Mouse (Mus musculus) midbrain, embryonic 12.5 days (tissue): Measurements from ENCODE around the gene Gm9803. TPM values are rescaled to one million over a fixed set of nuclear protein-coding genes. Genes with fewer than 3 reads are reported as not detected.

Experiments used
- ATAC-seq: fragments of 200-750 bp; cut with Nextera tagmentation; 2 replicates; pipeline ENCODE4 v1.8.0; 2017; ENCODE audit warnings: low read depth, moderate TSS enrichment, moderate library complexity; ENCODE audit not compliant: low FRiP score
- H3K27ac ChIP-seq: fragments of 300-500 bp; sonication (generic); replicated peaks from 2 replicates; pipeline ENCODE4 v1.5.1; 2016; ENCODE audit warnings: mild to moderate bottlenecking
- H3K27me3 ChIP-seq: fragments of 300-500 bp; sonication (generic); 2 replicates; pipeline ENCODE4 v1.6.1; 2016; ENCODE audit warnings: mild to moderate bottlenecking
- H3K36me3 ChIP-seq: fragments of 300-500 bp; sonication (generic); 2 replicates; pipeline ENCODE4 v1.6.1; 2016
- H3K4me1 ChIP-seq: fragments of 300-500 bp; sonication (generic); 2 replicates; pipeline ENCODE4 v1.6.1; 2016
- H3K4me2 ChIP-seq: fragments of 300-500 bp; sonication (generic); replicated peaks from 2 replicates; pipeline ENCODE4 v1.6.1; 2016; ENCODE audit warnings: mild to moderate bottlenecking, moderate library complexity
- H3K4me3 ChIP-seq: fragments of 300-500 bp; sonication (generic); 2 replicates; pipeline ENCODE4 v1.5.1; 2016; ENCODE audit warnings: mild to moderate bottlenecking
- H3K9ac ChIP-seq: fragments of 300-500 bp; sonication (generic); replicated peaks from 2 replicates; pipeline ENCODE4 v1.6.1; 2016; ENCODE audit warnings: mild to moderate bottlenecking, moderate library complexity
- H3K9me3 ChIP-seq: fragments of 300-500 bp; sonication (generic); 2 replicates; pipeline ENCODE4 v1.6.1; 2016; ENCODE audit warnings: mild to moderate bottlenecking
- WGBS: fragments of 180-500 bp; shearing (Covaris S2); methylation state at CpG from one replicate; pipeline ENCODE4 v1.1.7; 2016; 5-methylcytosine and 5-hydroxymethylcytosine counted together
- polyA plus RNA-seq: library from polyadenylated mRNA; unstranded; fragments of >200 nt; fragmentation: Nextera tagmentation; extraction: Ambion mirVana; gene quantifications from 2 replicates; pipeline ENCODE4 v1.2.1, GENCODE M21; 2016

The Gm9803 gene
- polyA plus RNA-seq, 1 experiment from 2014 or later: 11.5 TPM

DNA sequence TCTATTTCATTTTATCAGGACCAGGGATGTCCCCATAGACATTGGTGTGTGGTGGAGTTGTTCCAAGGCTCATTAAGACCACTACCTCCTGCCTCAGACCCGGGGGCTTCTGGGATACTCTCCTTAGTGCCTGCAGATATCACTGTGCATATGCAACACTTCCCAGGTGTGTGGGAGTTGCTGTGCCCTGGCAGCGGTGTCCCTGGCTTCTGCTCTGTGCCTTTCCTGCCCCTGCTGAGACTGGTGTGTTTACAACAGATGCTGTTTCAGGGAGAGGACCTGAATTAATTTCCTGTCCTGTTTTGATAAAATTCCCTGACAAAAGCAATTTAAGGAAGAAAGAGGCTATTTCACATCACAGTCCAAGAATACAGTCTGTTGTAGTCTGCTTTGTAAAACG lies 27.0 kb downstream of the Gm9803 start:
- WGBS: 34% methylated on average over 3 of the region's 3 CpGs
- no peaks in the 10 kb centered on the region for H3K27me3 ChIP-seq
- H3K4me3 ChIP-seq: no peak overlapping the region
- H3K4me2 ChIP-seq: no peak overlapping the region
- 0 out of 2 replicates have a peak, but pooled peaks cover 6% of the 10 kb centered on the region for H3K4me1 ChIP-seq
- no peak overlapping the region for H3K9ac ChIP-seq
- H3K9me3 ChIP-seq: no peaks in the 10 kb centered on the region
- ATAC-seq: no peak
- no peak overlapping the region for H3K27ac ChIP-seq
- H3K36me3 ChIP-seq: no peaks in the 10 kb centered on the region

DNA sequence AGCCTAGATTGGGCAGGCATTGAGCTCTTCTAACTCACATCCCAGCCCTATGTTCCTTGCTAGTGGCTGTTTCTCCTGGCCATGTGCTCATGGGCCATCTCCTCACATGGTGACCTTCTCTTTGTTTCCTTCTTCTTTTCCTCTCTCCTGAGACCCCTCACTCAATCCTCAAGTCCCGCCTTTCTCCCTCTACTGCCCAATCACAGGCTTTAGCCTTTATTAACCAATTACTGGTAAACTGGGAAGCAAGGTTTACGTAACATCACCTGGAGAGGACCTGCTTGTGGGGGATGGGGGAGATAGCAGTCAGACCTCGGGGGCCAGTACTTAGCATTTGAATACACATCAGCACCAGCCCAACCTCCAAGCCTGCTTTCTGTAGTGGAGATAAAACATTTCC lies 27.5 kb downstream of the Gm9803 start:
- 32% methylated on average over 3 of the region's 3 CpGs for WGBS
- no peak overlapping the region for H3K4me3 ChIP-seq
- no peak overlapping the region for H3K9ac ChIP-seq
- no peak overlapping the region for H3K27ac ChIP-seq
- 0 out of 2 replicates have a peak, but pooled peaks cover 6% of the 10 kb centered on the region for H3K4me1 ChIP-seq
- no peaks in the 10 kb centered on the region for H3K9me3 ChIP-seq
- no peaks in the 10 kb centered on the region for H3K27me3 ChIP-seq
- no peak for ATAC-seq
- no peak overlapping the region for H3K4me2 ChIP-seq
- H3K36me3 ChIP-seq: no peaks in the 10 kb centered on the region

DNA sequence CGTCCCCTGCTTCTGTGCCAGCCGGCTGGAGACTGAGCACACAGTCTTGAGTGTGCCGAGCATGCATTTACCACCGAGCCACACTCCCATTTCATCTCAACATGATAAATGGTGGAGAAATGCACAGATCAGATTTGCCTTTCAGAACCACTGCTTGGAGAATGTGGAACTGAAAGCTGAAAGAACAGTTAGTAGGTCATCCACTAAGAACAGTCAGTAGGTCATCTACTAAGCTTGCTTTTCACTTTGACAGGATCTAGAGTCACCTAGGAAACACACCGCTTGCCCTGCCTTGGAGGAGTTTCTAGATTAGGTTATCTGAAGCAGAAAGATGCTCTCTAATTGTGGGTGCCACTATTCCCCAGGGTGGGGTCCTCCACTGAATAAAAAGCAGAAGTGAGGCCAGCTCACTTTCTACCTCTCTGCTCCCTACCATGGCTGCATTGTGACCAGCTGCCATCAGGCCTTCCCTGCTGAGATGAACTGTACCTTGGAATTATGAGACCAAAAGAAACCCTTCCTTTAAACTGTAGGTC lies 33.8 kb downstream of the Gm9803 start:
- ATAC-seq: no peak
- Histone ChIP-seq H3K27ac (no peak overlapping the region), H3K27me3 (no peaks in the 10 kb centered on the region), H3K9ac (no peak overlapping the region), H3K4me3 (no peak overlapping the region), H3K36me3 (no peaks in the 10 kb centered on the region), H3K9me3 (no peaks in the 10 kb centered on the region), H3K4me2 (no peak overlapping the region), H3K4me1 (no peaks in the 10 kb centered on the region)
- 90% methylated on average over 5 of the region's 5 CpGs for WGBS

DNA sequence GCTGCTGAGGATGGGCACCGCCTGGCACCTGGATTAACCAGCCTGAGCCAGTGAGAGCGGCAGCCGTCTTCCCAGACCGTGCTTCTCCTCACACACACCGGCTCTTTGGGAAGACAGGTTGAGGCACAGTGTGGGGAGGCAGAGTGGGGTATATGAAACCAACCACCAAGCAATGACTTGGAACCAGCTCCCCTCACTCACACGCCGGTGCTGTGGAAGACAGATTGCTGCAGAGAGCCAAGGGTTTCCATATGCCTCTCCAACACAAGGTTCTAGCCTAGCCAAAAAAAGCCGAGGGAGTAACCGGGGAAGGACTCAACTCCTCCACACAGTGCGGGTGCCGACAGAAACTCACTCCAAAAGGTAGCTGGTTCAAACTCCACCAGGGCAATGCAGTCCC lies 35.4 kb downstream of the Gm9803 start:
- Histone ChIP-seq H3K27ac (no peak overlapping the region), H3K4me3 (no peak overlapping the region), H3K36me3 (no peaks in the 10 kb centered on the region), H3K4me1 (no peaks in the 10 kb centered on the region), H3K9ac (no peak overlapping the region), H3K9me3 (no peaks in the 10 kb centered on the region), H3K4me2 (no peak overlapping the region), H3K27me3 (no peaks in the 10 kb centered on the region)
- WGBS: 80% methylated on average over 11 of the region's 11 CpGs
- no peak for ATAC-seq

DNA sequence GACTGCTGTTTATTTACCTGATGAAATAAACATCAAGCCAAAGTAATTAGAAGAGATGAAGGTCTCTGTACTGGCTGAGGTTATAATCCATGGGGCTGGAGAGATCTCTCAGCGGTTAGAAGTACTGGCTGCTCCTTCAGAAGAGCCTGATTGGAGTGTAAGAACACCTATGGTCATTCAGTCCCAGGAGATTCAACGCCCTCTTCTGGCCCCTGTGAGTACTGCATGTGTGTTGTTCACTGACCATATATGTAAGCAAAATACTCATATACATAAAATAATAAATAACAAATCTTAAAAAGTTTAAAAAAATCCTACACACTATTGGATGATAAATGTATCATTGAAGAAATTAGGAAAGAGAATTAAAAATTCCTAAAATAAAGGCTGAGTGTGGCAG lies 36.9 kb downstream of the Gm9803 start:
- Histone ChIP-seq H3K4me2 (no peak overlapping the region), H3K4me3 (no peak overlapping the region), H3K4me1 (no peaks in the 10 kb centered on the region), H3K36me3 (no peaks in the 10 kb centered on the region), H3K27me3 (no peaks in the 10 kb centered on the region), H3K27ac (no peak overlapping the region), H3K9me3 (no peaks in the 10 kb centered on the region), H3K9ac (no peak overlapping the region)
- 41% methylated on average over 2 of the region's 2 CpGs for WGBS
- no peak for ATAC-seq

DNA sequence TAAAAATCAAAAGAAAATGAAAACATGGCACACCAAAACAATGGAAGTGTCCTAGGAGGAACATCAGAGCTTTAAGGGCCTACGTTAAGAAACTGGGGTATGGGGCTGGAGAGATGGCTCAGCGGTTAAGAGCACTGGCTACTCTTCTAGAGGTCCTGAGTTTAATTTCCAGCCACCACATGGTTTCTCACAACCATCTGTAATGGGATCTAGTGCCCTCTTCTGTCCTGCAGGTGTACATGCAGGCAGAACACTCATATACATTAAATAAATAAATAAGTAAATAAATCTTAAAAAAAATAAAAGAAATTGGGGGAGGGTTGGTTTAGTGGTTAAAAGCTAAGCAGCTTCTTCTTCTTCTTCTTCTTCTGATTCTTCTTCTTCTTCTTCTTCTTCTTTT lies 37.4 kb downstream of the Gm9803 start:
- Histone ChIP-seq H3K27ac (no peak overlapping the region), H3K9ac (no peak overlapping the region), H3K4me3 (no peak overlapping the region), H3K27me3 (no peaks in the 10 kb centered on the region), H3K36me3 (no peaks in the 10 kb centered on the region), H3K4me1 (no peaks in the 10 kb centered on the region), H3K4me2 (no peak overlapping the region), H3K9me3 (no peaks in the 10 kb centered on the region)
- no peak for ATAC-seq
- 88% methylated on average over 2 of the region's 2 CpGs for WGBS

Other genes with a start within 250 kb of the Gm9803 start
- gene Bend3, start 45.3 kb upstream of the Gm9803 start, polyA plus RNA-seq: 8.0 and 9.8 TPM in 2 replicates
- gene 1700021F05Rik, start 16.9 kb downstream of the Gm9803 start, polyA plus RNA-seq: 59.1 and 62.8 TPM in 2 replicates
- gene Cd24a, start 54.2 kb downstream of the Gm9803 start, polyA plus RNA-seq: 545 and 575 TPM in 2 replicates